ENCODE assay signal across 24 mouse cellular contexts in genomic region chr8:106765570-106765969, GRCm38 (mm10).
A peak's percentile ranks its signal among the peaks of the same experiment; 100 is the strongest.
DNase-seq lines count a peak whose midpoint lies in the region; ATAC-seq and TF ChIP-seq lines count a peak whose summit lies in the region.
"Had no signal": no experiment of that assay in that cellular context is flagged by ENCODE, and none has a peak within 500 bp of the region (broad histone marks: within the 10 kb centered on the region; RNA-seq: fewer than 3 reads in every experiment).

No protein-coding gene starts in this region.

- peak overlapping the region; percentile 19 for H3K27ac ChIP-seq in kidney, adult 2 months (ENCODE audit: insufficient read depth, low read depth, low read length)
- H3K27ac ChIP-seq in kidney, embryonic 16.5 days (ENCODE audit: low read length), result peak overlapping the region; percentile 20; the same call in 1 of the 2 replicates
- peak overlapping the region; percentile 9; the same call in 1 of the 2 replicates for H3K27ac ChIP-seq in kidney, postnatal 0 days
- H3K27ac ChIP-seq: embryonic facial prominence, embryonic 13.5 days; embryonic facial prominence, embryonic 15.5 days; forebrain, embryonic 10.5 days; forebrain, embryonic 12.5 days had no signal

- TF ChIP-seq POLR2A in kidney, adult 2 months (IDR thresholded peaks at IDR 0.05; ENCODE audit: low read depth, low read length), result no peak

- no peak overlapping the region for H3K4me3 ChIP-seq in kidney, adult 2 months (ENCODE audit: insufficient read depth, low read depth, low read length)
- H3K4me3 ChIP-seq in kidney, embryonic 16.5 days (ENCODE audit: low read length), result no peak overlapping the region
- H3K4me3 ChIP-seq in kidney, postnatal 0 days (replicated peaks; ENCODE audit: low read depth, low read length), result no peak overlapping the region
- H3K4me3 ChIP-seq: embryonic facial prominence, embryonic 13.5 days; embryonic facial prominence, embryonic 15.5 days; erythroblast, embryonic 14.5 days; forebrain, embryonic 10.5 days; forebrain, embryonic 12.5 days had no signal

- no peak for ATAC-seq in kidney, embryonic 16.5 days (ENCODE audit: low FRiP score, low TSS enrichment)
- peak; percentile 57; the same call in 1 of the 2 replicates for ATAC-seq in kidney, postnatal 0 days (replicated peaks; ENCODE audit: low FRiP score, low read depth)
- ATAC-seq: forebrain, embryonic 14.5 days had no signal

- peaks cover 9% of the 10 kb centered on the region; the same call in 1 of the 2 replicates for H3K4me1 ChIP-seq in kidney, adult 2 months (ENCODE audit: control insufficient read depth, insufficient read depth, low read length)
- peaks cover 4% of the 10 kb centered on the region; the same call in 1 of the 2 replicates for H3K4me1 ChIP-seq in kidney, embryonic 16.5 days (ENCODE audit: insufficient read depth, low read length)
- H3K4me1 ChIP-seq in kidney, postnatal 0 days (replicated peaks; ENCODE audit: insufficient read depth, low read length), result no peaks in the 10 kb centered on the region

- H3K4me2 ChIP-seq in kidney, embryonic 16.5 days (replicated peaks; ENCODE audit: low read depth, low read length), result no peak overlapping the region
- no peak overlapping the region for H3K4me2 ChIP-seq in kidney, postnatal 0 days (ENCODE audit: low read length)
- H3K4me2 ChIP-seq: embryonic facial prominence, embryonic 13.5 days; embryonic facial prominence, embryonic 15.5 days; forebrain, embryonic 12.5 days had no signal

- TF ChIP-seq CTCF in kidney, adult 2 months (conservative IDR thresholded peaks at IDR 0.05; ENCODE audit: insufficient read depth, insufficient read length, low read depth, low read length), result no peak
- TF ChIP-seq CTCF in kidney, postnatal 0 days (IDR thresholded peaks at IDR 0.05; ENCODE audit: low read depth), result no peak

- H3K9ac ChIP-seq in kidney, embryonic 16.5 days (replicated peaks; ENCODE audit: low read length), result no peak overlapping the region
- no peak overlapping the region for H3K9ac ChIP-seq in kidney, postnatal 0 days (ENCODE audit: low read depth, low read length)
- H3K9ac ChIP-seq: embryonic facial prominence, embryonic 13.5 days; embryonic facial prominence, embryonic 15.5 days; forebrain, embryonic 12.5 days had no signal

- WGBS in kidney, adult 2 months, result 60% methylated on average over 2 of the region's 2 CpGs
- WGBS in kidney, embryonic 16.5 days, result 82% methylated on average over 2 of the region's 2 CpGs
- WGBS in kidney, postnatal 0 days, result 71% methylated on average over 2 of the region's 2 CpGs

- no peaks in the 10 kb centered on the region for H3K36me3 ChIP-seq in kidney, adult 2 months (ENCODE audit: control insufficient read depth, insufficient read depth, low read length)
- H3K36me3 ChIP-seq in kidney, embryonic 16.5 days (ENCODE audit: insufficient read depth, low read length), result no peaks in the 10 kb centered on the region
- no peaks in the 10 kb centered on the region for H3K36me3 ChIP-seq in kidney, postnatal 0 days (ENCODE audit: insufficient read depth, low read length)
- H3K36me3 ChIP-seq: embryonic facial prominence, embryonic 13.5 days; embryonic facial prominence, embryonic 15.5 days; forebrain, embryonic 12.5 days had no signal

- no peaks in the 10 kb centered on the region for H3K9me3 ChIP-seq in kidney, embryonic 16.5 days (ENCODE audit: low read length)
- no peaks in the 10 kb centered on the region for H3K9me3 ChIP-seq in kidney, postnatal 0 days (replicated peaks; ENCODE audit: low read length)
- H3K9me3 ChIP-seq: embryonic facial prominence, embryonic 13.5 days; embryonic facial prominence, embryonic 15.5 days; forebrain, embryonic 10.5 days; forebrain, embryonic 12.5 days had no signal

- peak; percentile 71 for DNase-seq in kidney, adult 2 months
- no peak for DNase-seq in kidney, postnatal 4 days
- DNase-seq in kidney, adult 9 months, result peak; percentile 75
- no peak for DNase-seq in kidney, postnatal 25 days
- DNase-seq in kidney, adult 18-20 months, result no peak
- peak; percentile 28 for DNase-seq in kidney, postnatal 0 days (ENCODE audit: low spot score)
- no peak for DNase-seq in urinary bladder, postnatal 4 days (ENCODE audit: low spot score in 2 of 2)
- DNase-seq: adrenal gland, adult 2 months; adrenal gland, postnatal 10 days; adrenal gland, postnatal 25 days; cerebellum, adult 11 months; cerebellum, adult 18-20 months; cerebellum, adult 8-10 months; cerebellum, adult 9-11 months; cerebellum, postnatal 14 days; cerebellum, postnatal 36 days; embryo, embryonic 11 days had no signal

- no peaks in the 10 kb centered on the region for H3K27me3 ChIP-seq in kidney, adult 2 months (replicated peaks; ENCODE audit: control insufficient read depth, insufficient read depth, low read length)
- no peaks in the 10 kb centered on the region for H3K27me3 ChIP-seq in kidney, embryonic 16.5 days (ENCODE audit: insufficient read depth, low read length)
- no peaks in the 10 kb centered on the region for H3K27me3 ChIP-seq in kidney, postnatal 0 days (ENCODE audit: insufficient read depth, low read length)
- H3K27me3 ChIP-seq: embryonic facial prominence, embryonic 13.5 days; embryonic facial prominence, embryonic 15.5 days; forebrain, embryonic 12.5 days had no signal

Comparison
In these comparisons a context has a peak if more than half of its experiments do, and no peak if none do; other contexts are left out.
1. DNase-seq: peak in kidney, adult 2 months (single experiment), kidney, adult 9 months (single experiment) and kidney, postnatal 0 days (single experiment); none in kidney, postnatal 4 days (0 of 2), kidney, postnatal 25 days (0 of 2), kidney, adult 18-20 months (single experiment) and urinary bladder, postnatal 4 days (0 of 2).
2. Peak in every context shown above with its lines, with median percentiles within 50 percentile points of each other: H3K27ac ChIP-seq.